Comparison of ENCODE assay signal across 18 mouse cellular contexts in the genomic region with DNA sequence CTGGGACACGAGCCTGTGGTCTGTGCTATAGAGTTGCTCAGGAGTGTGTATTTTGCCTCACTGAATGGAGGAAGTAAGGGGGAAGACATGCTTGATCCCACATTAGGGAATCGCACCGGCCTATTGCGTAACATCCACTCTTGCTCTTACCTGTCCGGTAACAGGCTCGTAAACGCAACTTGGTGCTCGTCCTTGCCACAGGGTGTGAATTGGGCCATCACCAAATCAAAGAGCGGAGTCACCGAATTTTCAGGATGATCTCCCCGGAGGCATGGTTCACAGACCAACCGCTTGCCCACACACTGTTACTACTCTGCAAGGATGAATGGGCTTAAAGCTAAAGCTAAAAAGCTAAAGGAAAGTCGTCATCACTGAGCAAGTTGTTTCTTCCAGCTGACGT. TPM values are rescaled to one million over a fixed set of nuclear protein-coding genes. Genes with fewer than 3 reads are reported as not detected.
"Had no signal": no experiment of that assay in that cellular context is flagged by ENCODE, and none has a peak within 500 bp of the region (broad histone marks: within the 10 kb centered on the region; RNA-seq: fewer than 3 reads in every experiment).

No protein-coding gene starts in this region.

- H3K4me2 ChIP-seq: liver, embryonic 13.5 days; liver, embryonic 15.5 days; lung, embryonic 14.5 days; midbrain, embryonic 11.5 days; midbrain, embryonic 13.5 days; midbrain, embryonic 15.5 days; neural tube, embryonic 12.5 days had no signal

- H3K4me3 ChIP-seq: liver, embryonic 13.5 days; liver, embryonic 15.5 days; megakaryocyte, embryonic 14.5 days; midbrain, embryonic 13.5 days; midbrain, embryonic 15.5 days; neural tube, embryonic 12.5 days had no signal

- ATAC-seq: liver, postnatal 0 days; midbrain, embryonic 13.5 days; midbrain, embryonic 15.5 days had no signal

- DNase-seq: liver, embryonic 13.5 days; liver, postnatal 0 days; lung, embryonic 14.5 days; right cerebral cortex, postnatal 14 days; right cerebral cortex, postnatal 4 days; spleen, adult 18-20 months; thymus, adult 18-20 months; thymus, postnatal 14 days; thymus, postnatal 36 days had no signal

- H3K9ac ChIP-seq: liver, embryonic 13.5 days; liver, embryonic 15.5 days; liver, postnatal 0 days; lung, embryonic 14.5 days; midbrain, embryonic 13.5 days; midbrain, embryonic 15.5 days; neural tube, embryonic 12.5 days had no signal

- H3K27ac ChIP-seq: liver, embryonic 13.5 days; liver, embryonic 15.5 days; macrophage; midbrain, embryonic 13.5 days; midbrain, embryonic 15.5 days; neural tube, embryonic 12.5 days had no signal

- H3K27me3 ChIP-seq: liver, embryonic 13.5 days; liver, embryonic 15.5 days; midbrain, embryonic 13.5 days; midbrain, embryonic 15.5 days; neural tube, embryonic 12.5 days had no signal

- H3K36me3 ChIP-seq: liver, embryonic 13.5 days; liver, embryonic 15.5 days; midbrain, embryonic 13.5 days; midbrain, embryonic 15.5 days; neural tube, embryonic 12.5 days had no signal

- H3K4me1 ChIP-seq: midbrain, embryonic 15.5 days; neural tube, embryonic 12.5 days had no signal

- H3K9me3 ChIP-seq: liver, embryonic 13.5 days; liver, embryonic 15.5 days; midbrain, embryonic 13.5 days; midbrain, embryonic 15.5 days; neural tube, embryonic 12.5 days had no signal

RNA-seq across cellular contexts. Expression of gene Slc44a3, which starts 24.5 kb away (rescaled TPM):
- total RNA-seq: monocyte, adult 5-6 weeks; neutrophil, adult 5-6 weeks had no signal
- polyA plus RNA-seq: macrophage had no signal
